Mouse (Mus musculus): ENCODE data around the gene Ccr10. TPM values are rescaled to one million over a fixed set of nuclear protein-coding genes. Genes with fewer than 3 reads are reported as not detected.
"Not testable (repeated sequence)": the region's sequence is repeated elsewhere in the genome, so short reads cannot be mapped to it uniquely, and the experiment has no call there.

The Ccr10 gene
- total RNA-seq, 2 experiments from 2014 or later, result 0.43 TPM; not detected in 1

DNA sequence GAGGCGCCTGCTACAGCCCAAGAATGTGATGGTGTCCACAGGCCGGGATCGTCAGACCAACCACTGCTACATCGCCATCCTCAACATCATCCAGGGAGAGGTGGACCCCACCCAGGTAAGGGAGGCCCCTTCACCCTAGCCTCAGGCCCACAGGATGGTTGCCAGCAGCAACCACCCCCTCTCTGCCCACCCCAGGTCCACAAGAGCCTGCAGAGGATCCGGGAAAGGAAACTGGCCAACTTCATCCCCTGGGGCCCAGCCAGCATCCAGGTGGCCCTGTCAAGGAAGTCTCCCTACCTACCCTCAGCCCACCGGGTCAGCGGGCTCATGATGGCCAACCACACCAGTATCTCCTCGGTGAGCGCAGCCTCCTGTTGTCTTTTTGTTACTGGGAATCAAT is 50.2 kb downstream of the Ccr10 start:
- DNase-seq, result not testable (repeated sequence)

DNA sequence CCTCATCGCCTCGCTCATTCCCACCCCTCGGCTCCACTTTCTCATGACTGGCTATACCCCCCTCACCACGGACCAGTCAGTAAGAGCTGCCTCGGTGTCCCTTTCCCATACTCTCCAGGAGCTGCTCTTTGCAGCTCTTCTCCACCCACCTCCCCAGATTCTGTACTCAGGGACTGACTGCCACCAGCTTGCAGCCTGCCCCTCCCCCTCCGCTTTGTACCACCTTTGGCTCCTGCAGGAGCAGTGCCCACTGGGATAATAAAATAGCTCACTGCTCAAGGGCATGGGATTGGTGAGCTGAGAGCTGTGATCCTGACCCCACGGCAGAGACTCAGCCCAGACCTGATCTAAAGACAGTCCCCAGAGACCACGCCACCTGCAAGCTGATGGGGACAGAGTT is 50.7 kb downstream of the Ccr10 start:
- DNase-seq, result not testable (repeated sequence)

Small RNA genes within 50 kb of the gene (microRNA-seq; reads per million reads assigned to microRNA genes)
- gene Gm27626, result not detected

Other genes starting within 250 kb of the Ccr10 start
- gene Stat3, start 235.9 kb downstream of the Ccr10 start, total RNA-seq (2021), result 100 to 1,000 TPM in 1 of 2 experiments, 10 to 100 TPM in 1; 74.2 to 109 TPM
- 100 to 1,000 TPM; 307 to 340 TPM for gene Cavin1, start 204.6 kb downstream of the Ccr10 start, total RNA-seq (2021)
- 100 to 1,000 TPM; 122 to 148 TPM for gene Atp6v0a1, start 166.0 kb downstream of the Ccr10 start, total RNA-seq (2021)
- 10 to 100 TPM; 36.3 to 47.0 TPM for gene Naglu, start 105.4 kb downstream of the Ccr10 start, total RNA-seq (2021)
- gene Hsd17b1, start 97.0 kb downstream of the Ccr10 start, total RNA-seq (2021), result 1 to 10 TPM; 1.5 to 3.3 TPM
- 100 to 1,000 TPM in 1 of 2 experiments, 10 to 100 TPM in 1; 71.3 to 111 TPM for gene Coasy, start 92.9 kb downstream of the Ccr10 start, total RNA-seq (2021)
- 10 to 100 TPM; 50.1 to 63.1 TPM for gene Mlx, start 88.2 kb downstream of the Ccr10 start, total RNA-seq (2021)
- gene Psmc3ip, start 80.0 kb downstream of the Ccr10 start, total RNA-seq (2021), result 1 to 10 TPM; 5.8 to 6.6 TPM
- gene Retreg3, start 55.5 kb downstream of the Ccr10 start, total RNA-seq (2021), result 10 to 100 TPM; 53.2 to 57.2 TPM
- 10 to 100 TPM; 41.3 to 42.7 TPM for gene Tubg1, start 55.5 kb downstream of the Ccr10 start, total RNA-seq (2021)
- gene Tubg2, start 19.5 kb downstream of the Ccr10 start, total RNA-seq (2021), result 1 to 10 TPM; 5.9 to 7.0 TPM
- 1 to 10 TPM; 4.6 to 4.9 TPM for gene Cntnap1, start 4.9 kb downstream of the Ccr10 start, total RNA-seq (2021)
- 10 to 100 TPM; 21.5 to 30.0 TPM for gene Plekhh3, start 4.1 kb downstream of the Ccr10 start, total RNA-seq (2021)
- 10 to 100 TPM; 30.0 to 37.7 TPM for gene Ezh1, start 51.0 kb upstream of the Ccr10 start, total RNA-seq (2021)
- gene Ramp2, start 70.6 kb upstream of the Ccr10 start, total RNA-seq (2021), result 10 to 100 TPM; 39.5 to 61.8 TPM
- 100 to 1,000 TPM in 1 of 2 experiments, 10 to 100 TPM in 1; 90.6 to 121 TPM for gene Vps25, start 78.3 kb upstream of the Ccr10 start, total RNA-seq (2021)
- gene Wnk4, start 85.1 kb upstream of the Ccr10 start, total RNA-seq (2021), result 1 to 10 TPM; 1.5 to 2.5 TPM
- under 1 TPM; 0.23 to 0.26 TPM for gene Cntd1, start 103.6 kb upstream of the Ccr10 start, total RNA-seq (2021)
- 10 to 100 TPM; 69.2 to 75.4 TPM for gene Coa3, start 103.7 kb upstream of the Ccr10 start, total RNA-seq (2021)
- 100 to 1,000 TPM; 150 to 159 TPM for gene Becn1, start 126.8 kb upstream of the Ccr10 start, total RNA-seq (2021)
- 100 to 1,000 TPM; 122 to 145 TPM for gene Psme3, start 140.8 kb upstream of the Ccr10 start, total RNA-seq (2021)
- gene Aoc2, start 149.6 kb upstream of the Ccr10 start, total RNA-seq (2021), result 1 to 10 TPM; 4.6 to 7.1 TPM
- 10 to 100 TPM; 40.4 to 67.8 TPM for gene Aoc3, start 155.2 kb upstream of the Ccr10 start, total RNA-seq (2021)
- 1 to 10 TPM; 2.9 to 6.4 TPM for gene G6pc, start 192.1 kb upstream of the Ccr10 start, total RNA-seq (2021)
- gene Aarsd1, start 242.2 kb upstream of the Ccr10 start, total RNA-seq (2021), result 10 to 100 TPM; 30.1 to 35.2 TPM
- 1 to 10 TPM; 2.6 to 5.6 TPM for gene Gm27029, start 249.4 kb upstream of the Ccr10 start, total RNA-seq (2021)
- gene Rundc1, start 249.6 kb upstream of the Ccr10 start, total RNA-seq (2021), result 10 to 100 TPM; 24.1 to 26.7 TPM
- gene Ptges3l, start 249.9 kb upstream of the Ccr10 start, total RNA-seq (2021), result 1 to 10 TPM; 2.6 to 3.4 TPM

All from adrenal gland, postnatal 36 days (tissue).